Mouse (Mus musculus) ES-Bruce4 (cell line): ENCODE results near the gene Lgals7.

ENCODE experiments used
- CTCF ChIP-seq: IDR thresholded peaks from one replicate; pipeline ENCODE4 v1.8.1; 2011; ENCODE audit warnings: low read depth, low read length
- EP300 ChIP-seq: IDR thresholded peaks from 2 replicates; pipeline ENCODE4 v1.6.1; 2011; ENCODE audit warnings: low read depth, low read length; ENCODE audit not compliant: insufficient read depth
- POLR2A ChIP-seq: IDR thresholded peaks from one replicate; pipeline ENCODE4 v1.8.1; 2011; ENCODE audit warnings: low read length; ENCODE audit not compliant: insufficient read depth

GRCm38 (mm10) chr7:28820358-28821260 lies 43.0 kb upstream of the Lgals7 start:
- no peak for TF ChIP-seq CTCF
- TF ChIP-seq POLR2A, result no peak
- no peak for TF ChIP-seq EP300
